Mouse (Mus musculus) liver, adult (tissue): ENCODE measurements around the gene B3galt1.

Experiments used
- GATA4 ChIP-seq: IDR thresholded peaks from 2 replicates; pipeline ENCODE4 v1.6.1; 2014; ENCODE audit warnings: mild to moderate bottlenecking, low read length; ENCODE audit not compliant: insufficient replicate concordance

The B3galt1 gene

DNA sequence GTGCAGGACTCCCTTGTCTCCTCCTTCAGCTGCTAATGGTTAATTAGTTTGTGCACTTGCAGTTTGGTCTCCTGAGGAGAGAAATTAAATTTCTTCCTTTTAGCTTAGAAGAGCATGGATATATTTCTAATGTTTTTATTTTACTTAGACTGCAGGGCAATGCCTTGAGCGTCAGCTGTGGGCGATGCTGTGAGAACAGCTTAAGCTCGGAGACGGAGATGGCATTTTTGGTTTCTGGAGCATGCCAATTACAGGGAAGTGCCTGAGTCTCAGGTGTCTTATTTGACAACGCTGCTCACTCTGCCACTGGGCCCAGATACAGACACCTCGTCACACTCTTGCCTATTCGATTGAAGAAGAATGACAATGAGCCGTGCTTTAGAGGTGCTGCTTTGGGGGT, 282.1 kb downstream of the B3galt1 start:
- no peak for TF ChIP-seq GATA4

DNA sequence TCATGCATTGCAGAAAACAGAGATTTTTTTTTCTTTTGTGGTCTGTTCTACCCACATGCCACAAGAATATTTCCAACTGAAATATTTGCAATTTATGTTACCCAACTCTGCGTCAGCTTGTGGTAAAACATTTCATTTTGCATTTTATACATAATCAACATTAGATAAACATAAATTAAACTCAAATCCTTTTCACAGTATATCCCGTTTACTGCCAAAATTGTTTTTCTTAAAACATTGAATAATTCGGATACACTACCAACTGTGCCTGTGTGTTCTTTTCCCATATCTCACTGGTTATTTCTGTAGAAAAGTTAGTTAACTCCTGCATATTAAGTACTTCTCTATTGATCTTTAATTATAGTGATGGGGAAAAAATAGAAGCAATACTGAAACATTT, 285.1 kb downstream of the B3galt1 start:
- no peak for TF ChIP-seq GATA4

- no peak for TF ChIP-seq GATA4
These were observed 292.7 kb downstream of the B3galt1 start for GRCm38 (mm10) chr2:67858340-67858739.

DNA sequence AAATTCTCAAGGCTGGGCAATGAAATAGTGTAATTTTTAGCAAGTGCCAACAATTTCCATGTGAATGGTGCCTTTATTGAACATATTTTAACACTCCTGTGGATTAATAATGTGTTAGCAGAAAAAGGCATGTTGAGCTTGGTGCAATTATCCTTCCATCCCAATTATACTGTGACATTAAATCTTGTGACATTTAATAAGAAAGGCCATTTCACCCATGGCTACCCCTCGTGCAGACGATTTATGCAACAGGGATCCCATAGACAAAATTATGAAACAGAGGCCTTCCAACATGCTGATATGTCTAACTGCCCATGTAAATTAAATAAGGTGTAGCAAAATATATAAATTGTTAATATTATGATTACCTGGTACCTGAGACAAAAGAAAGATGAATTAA, 293.3 kb downstream of the B3galt1 start:
- TF ChIP-seq GATA4: no peak

DNA sequence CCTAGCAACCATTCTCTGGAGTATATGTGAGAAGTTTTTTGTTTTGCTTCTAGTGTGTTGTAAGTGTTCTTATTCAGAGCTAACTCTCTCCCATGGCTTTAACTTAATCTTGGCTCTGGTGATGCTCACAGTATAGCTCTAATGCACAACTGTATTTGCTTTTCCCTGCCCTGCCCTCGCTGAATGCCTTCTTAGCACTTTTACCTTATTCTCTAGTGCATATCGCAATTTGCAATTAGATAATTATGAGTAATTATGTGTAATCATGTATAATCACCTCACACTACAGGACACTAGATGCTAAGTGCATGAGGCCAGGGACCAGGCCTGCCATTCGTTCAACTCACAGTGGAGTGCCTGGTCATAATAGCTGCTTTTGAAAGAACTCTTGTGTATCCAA, 307.7 kb downstream of the B3galt1 start:
- TF ChIP-seq GATA4: no peak

DNA sequence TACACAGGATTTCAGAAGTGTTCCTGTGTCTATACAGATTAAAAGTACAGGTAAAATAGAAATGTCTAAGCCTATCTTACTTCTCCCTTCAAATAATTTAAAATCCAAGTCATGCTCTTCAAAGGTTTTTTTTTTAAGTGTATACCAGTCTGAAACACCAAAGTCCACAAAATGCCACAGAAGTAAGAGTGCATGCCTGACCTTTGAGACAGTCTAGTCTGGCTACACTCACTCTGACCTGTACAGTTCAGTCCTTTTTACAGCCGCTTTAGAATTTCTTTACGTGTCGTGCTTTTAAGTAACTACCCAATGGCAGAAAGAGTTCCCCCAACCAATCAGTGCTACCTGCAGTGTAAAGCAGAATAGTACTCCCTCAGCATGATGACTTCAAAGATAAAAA, 314.2 kb downstream of the B3galt1 start:
- no peak for TF ChIP-seq GATA4

DNA sequence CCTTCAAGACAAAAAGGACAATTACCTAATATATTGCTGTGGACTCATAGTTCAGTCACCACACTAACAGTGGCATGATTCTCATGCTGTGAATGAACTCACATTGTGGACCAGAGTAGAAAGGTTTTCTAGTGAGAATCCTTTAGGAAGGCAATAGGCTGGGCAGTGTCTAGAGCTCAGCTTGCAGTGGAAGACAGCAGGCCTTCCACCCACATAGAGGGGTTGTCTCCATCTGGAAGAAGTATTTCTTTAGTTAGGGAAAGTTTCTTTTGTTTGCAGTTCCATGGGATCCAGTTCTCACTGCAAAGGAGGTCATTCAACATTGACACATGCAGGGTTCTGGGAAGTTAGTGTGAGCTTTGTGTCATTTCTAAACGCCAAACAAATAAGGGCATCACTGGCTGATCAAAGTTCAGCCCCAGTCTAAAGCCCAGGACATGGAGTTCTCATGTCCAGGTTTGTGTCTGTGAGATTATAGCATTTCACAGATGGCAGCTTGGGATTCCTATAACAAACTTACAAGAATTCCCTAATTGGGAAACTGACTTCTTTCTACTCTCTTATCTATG, 316.1 kb downstream of the B3galt1 start:
- TF ChIP-seq GATA4: no peak

DNA sequence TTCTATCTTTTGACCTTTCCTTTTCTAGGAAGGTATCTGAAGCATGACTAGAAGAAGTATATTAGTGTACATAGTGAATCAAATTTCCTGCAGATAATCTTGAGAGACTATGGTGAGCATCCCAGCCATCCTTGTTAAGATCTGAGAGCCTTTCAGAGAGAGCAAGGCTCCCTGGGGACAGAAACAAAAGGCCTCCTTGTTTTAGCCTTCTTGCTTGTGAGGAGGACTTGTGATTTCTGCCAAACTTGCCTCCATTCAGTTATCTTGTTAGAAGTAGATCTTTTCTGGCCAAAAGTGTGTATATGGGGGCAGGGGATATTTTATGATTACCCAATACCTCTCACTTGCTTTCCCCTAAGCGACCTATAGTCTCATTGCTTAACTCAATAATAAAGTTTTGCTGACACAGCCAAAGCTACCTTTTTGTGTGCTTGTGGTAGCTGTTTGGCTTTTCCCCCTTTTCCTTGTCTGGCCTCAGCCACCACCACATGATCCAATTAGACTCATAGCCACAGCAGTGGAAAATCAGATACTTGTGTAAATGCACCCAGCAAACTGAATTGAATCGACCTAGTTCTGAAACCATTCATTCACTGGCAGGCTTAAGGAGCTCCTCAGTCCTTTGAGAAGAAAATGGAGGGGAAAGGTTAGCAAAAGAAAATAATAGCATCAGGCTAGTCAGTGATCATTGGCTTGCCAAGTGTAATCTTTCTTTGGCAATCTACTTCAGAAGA, 332.5 kb downstream of the B3galt1 start:
- TF ChIP-seq GATA4: no peak

DNA sequence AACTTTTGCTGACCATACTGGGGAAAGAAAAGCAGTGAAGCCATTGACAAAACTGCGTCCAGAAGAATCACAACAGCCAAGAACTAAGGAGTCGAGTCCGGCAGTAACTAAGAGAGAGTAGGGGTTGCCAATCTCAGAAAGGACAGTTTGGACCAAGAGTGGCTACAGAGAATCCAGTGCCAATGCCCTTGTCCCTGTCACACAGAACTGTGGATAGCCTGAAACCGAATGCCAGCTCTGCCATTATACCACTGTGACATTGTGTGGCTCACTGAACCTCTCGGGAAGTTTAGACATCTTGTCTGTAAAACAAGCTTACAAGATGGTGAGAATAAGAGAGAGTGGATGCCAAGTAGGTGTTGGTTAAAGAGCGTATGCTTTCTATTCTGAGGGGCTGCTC, 335.9 kb downstream of the B3galt1 start:
- no peak for TF ChIP-seq GATA4

DNA sequence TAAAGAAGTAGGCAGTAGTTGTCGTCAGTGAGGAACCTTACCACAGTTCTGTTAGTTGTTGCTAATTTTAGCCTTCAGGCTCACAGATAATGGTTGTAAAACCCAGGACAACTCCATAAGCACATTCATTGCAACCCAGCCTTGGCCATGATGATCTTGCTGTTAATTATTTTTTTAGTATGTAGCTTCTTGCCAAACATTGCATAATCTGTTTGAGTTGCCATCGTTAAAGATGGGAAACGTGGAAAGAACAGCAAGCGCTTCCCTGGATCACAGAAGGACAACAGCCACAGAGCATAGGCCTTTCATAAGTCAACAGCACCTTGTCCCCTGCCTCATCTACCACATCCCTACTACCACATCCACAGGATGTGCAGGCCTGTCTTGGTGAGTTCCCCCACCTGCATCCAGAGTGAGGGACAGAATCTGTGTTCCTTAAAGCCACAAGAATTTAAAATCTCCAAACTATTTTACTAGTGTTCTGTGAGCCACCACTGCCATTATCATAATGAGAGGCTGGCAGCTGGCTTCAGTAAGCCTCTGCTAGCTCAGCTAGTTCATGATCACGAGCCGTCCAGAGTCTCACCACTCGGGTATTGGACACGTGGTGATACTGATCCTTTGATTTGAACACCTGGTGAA, 337.1 kb downstream of the B3galt1 start:
- no peak for TF ChIP-seq GATA4

DNA sequence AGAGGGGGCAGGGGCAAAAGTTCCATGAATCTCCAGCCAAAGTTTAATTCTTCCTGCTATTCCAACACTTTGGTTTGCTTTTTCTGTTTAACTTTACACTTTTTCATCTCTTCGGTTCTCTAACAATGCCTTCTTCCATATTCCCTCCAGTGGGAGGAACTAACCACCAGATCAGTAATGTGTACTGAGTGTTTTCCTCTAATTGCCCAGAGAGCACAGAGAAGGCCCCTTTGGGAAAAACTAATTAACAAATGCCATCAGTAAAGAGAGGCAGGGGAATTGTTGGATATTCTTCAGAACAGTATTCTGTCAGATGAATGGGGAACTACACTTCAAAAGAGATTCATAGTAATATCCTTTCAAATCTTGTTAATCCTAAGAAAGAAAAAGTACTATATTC, 338.1 kb downstream of the B3galt1 start:
- TF ChIP-seq GATA4: no peak

- TF ChIP-seq GATA4: no peak
These were observed 366.3 kb downstream of the B3galt1 start for GRCm38 (mm10) chr2:67931994-67932393.

GRCm38 (mm10) chr2:67948408-67948807, 382.7 kb downstream of the B3galt1 start:
- TF ChIP-seq GATA4: no peak

DNA sequence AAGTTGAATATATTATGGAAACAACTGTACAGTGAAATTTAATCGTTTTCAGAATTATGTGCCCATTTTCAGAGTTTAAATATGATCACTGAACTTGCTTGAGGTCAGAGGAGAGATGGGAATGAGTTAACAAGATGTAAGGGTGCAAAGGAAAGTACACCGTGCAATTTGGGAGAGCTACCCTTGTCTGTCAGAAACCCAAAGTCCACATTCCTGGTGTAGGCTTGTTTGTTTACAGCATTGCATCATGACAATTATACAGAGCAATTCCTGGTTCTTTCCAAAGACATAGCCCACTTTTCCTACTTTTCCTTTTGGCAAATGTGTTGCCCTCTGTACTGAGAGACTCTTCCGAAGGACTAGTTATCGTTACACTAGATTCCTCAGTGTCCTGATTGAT, 390.5 kb downstream of the B3galt1 start:
- no peak for TF ChIP-seq GATA4

GRCm38 (mm10) chr2:67957561-67957960, 391.9 kb downstream of the B3galt1 start:
- no peak for TF ChIP-seq GATA4

GRCm38 (mm10) chr2:67960711-67961110, 395.0 kb downstream of the B3galt1 start:
- TF ChIP-seq GATA4: no peak
